Mouse (Mus musculus): ENCODE data around the gene Lbr. TPM values are rescaled to one million over a fixed set of nuclear protein-coding genes. Genes with fewer than 3 reads are reported as not detected.

Lbr gene
- 22.1 and 22.3 TPM in 2 replicates for total RNA-seq (2014; rRNA removed)
- 20.2 and 20.3 TPM in 2 replicates for polyA plus RNA-seq (2015; fragmentation: Nextera tagmentation; extraction: Ambion mirVana)

DNA sequence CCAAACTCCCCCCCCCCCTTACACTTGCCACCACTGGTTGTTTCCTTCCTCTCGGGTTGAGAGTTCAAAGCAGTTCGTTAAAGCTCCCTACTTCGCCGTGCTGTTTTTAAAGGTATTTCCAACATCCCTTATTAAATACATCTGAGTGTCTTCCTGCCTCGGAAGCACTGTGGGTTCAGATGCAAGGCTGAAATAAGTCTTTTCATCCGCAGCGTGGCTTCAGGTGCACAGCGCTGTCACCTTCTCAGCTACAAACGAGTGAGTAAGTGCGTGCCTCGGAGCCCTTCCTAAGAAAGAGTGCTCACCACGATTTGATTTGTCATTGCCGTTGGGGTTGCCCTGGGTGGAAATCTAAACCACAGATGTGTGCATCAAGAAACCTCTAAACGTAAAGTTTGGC, at the start of gene Lbr:
Lbr (minus strand) TSS at position 266 of the 400 bp plus-strand sequence.
- H3K27me3 ChIP-seq (ENCODE audit: insufficient read depth, low read length), result no peaks in the 10 kb centered on the region
- peak within 1 kb of the TSS; percentile 89 for H3K4me3 ChIP-seq (ENCODE audit: low read depth, low read length)
- peak within 1 kb of the TSS; percentile 79 for H3K4me2 ChIP-seq (ENCODE audit: low read depth, low read length, poor library complexity, severe bottlenecking)
- peak within 1 kb of the TSS; percentile 74 for H3K9ac ChIP-seq (replicated peaks; ENCODE audit: low read length, poor library complexity, severe bottlenecking)
- DNase-seq (ENCODE audit: low spot score), result peak; percentile 24
- peaks cover 4% of the 10 kb centered on the region; the same call in 1 of the 2 replicates for H3K4me1 ChIP-seq (ENCODE audit: insufficient read depth, low read length)
- H3K36me3 ChIP-seq (ENCODE audit: insufficient read depth, low read length), result no peaks in the 10 kb centered on the region
- WGBS, result 1% methylated on average over 14 of the region's 14 CpGs
- peak within 1 kb of the TSS; percentile 86 for H3K27ac ChIP-seq (ENCODE audit: low read depth, low read length)
- ATAC-seq (ENCODE audit: low FRiP score), result no peak
- no peaks in the 10 kb centered on the region for H3K9me3 ChIP-seq (ENCODE audit: low read length)
- TF ChIP-seq CTCF (IDR thresholded peaks at IDR 0.05), result no peak

- Histone ChIP-seq H3K27ac (ENCODE audit: low read depth, low read length) (no peak overlapping the region), H3K36me3 (ENCODE audit: insufficient read depth, low read length) (no peaks in the 10 kb centered on the region), H3K27me3 (ENCODE audit: insufficient read depth, low read length) (no peaks in the 10 kb centered on the region), H3K4me1 (ENCODE audit: insufficient read depth, low read length) (no peaks in the 10 kb centered on the region), H3K4me2 (ENCODE audit: low read depth, low read length, poor library complexity, severe bottlenecking) (no peak overlapping the region), H3K9ac (replicated peaks; ENCODE audit: low read length, poor library complexity, severe bottlenecking) (no peak overlapping the region), H3K4me3 (ENCODE audit: low read depth, low read length) (no peak overlapping the region), H3K9me3 (ENCODE audit: low read length) (no peaks in the 10 kb centered on the region)
- 84% methylated on average over 7 of the region's 7 CpGs for WGBS
- ATAC-seq (ENCODE audit: low FRiP score) (no peak), DNase-seq (ENCODE audit: low spot score) (no peak)
- no peak for TF ChIP-seq CTCF (IDR thresholded peaks at IDR 0.05)
Observed at GRCm38 (mm10) chr1:181889670-181890069, 46.8 kb upstream of the Lbr start.

- ATAC-seq (ENCODE audit: low FRiP score) (peak; percentile 77), DNase-seq (ENCODE audit: low spot score) (peak; percentile 88)
- H3K4me1 ChIP-seq (ENCODE audit: insufficient read depth, low read length), result no peaks in the 10 kb centered on the region
- WGBS, result 4% methylated on average over 11 of the region's 11 CpGs
- no peak overlapping the region for H3K4me3 ChIP-seq (ENCODE audit: low read depth, low read length)
- no peaks in the 10 kb centered on the region for H3K27me3 ChIP-seq (ENCODE audit: insufficient read depth, low read length)
- no peak overlapping the region for H3K9ac ChIP-seq (replicated peaks; ENCODE audit: low read length, poor library complexity, severe bottlenecking)
- no peaks in the 10 kb centered on the region for H3K36me3 ChIP-seq (ENCODE audit: insufficient read depth, low read length)
- no peaks in the 10 kb centered on the region for H3K9me3 ChIP-seq (ENCODE audit: low read length)
- no peak overlapping the region for H3K4me2 ChIP-seq (ENCODE audit: low read depth, low read length, poor library complexity, severe bottlenecking)
- no peak overlapping the region for H3K27ac ChIP-seq (ENCODE audit: low read depth, low read length)
- TF ChIP-seq CTCF (IDR thresholded peaks at IDR 0.05), result peak; percentile 100
Observed at GRCm38 (mm10) chr1:181888801-181889200, 46.0 kb upstream of the Lbr start.

DNA sequence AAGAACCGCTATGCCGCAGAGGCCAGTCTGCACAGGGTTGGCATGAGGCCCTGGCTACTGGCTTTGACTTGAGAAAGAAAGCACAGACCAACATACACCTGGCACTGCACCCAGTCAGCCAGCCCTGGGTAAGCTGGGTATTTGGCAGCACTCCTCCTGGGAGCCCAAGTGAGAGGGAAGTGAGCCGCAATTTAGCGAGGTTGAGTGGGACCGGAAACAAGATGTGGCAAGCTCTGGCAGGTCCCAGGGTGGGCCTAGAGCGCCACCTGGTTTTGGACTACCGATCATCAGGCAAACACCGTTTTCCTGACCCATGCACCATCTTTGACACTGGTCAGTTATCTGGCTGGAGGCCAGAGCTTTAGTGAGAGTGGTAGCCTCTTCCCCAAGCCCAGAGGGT, 38.7 kb upstream of the Lbr start:
- TF ChIP-seq CTCF (IDR thresholded peaks at IDR 0.05), result peak; percentile 66
- ATAC-seq (ENCODE audit: low FRiP score), result peak; percentile 63; the same call in 1 of the 2 replicates

GRCm38 (mm10) chr1:181880752-181881325, 38.0 kb upstream of the Lbr start:
- DNase-seq (ENCODE audit: low spot score) (peak; percentile 40), ATAC-seq (ENCODE audit: low FRiP score) (0 out of 2 replicates have a peak, but pooled peaks have one; percentile 22)
- Histone ChIP-seq H3K4me1 (ENCODE audit: insufficient read depth, low read length) (no peaks in the 10 kb centered on the region), H3K9me3 (ENCODE audit: low read length) (no peaks in the 10 kb centered on the region), H3K4me3 (ENCODE audit: low read depth, low read length) (no peak overlapping the region), H3K27me3 (ENCODE audit: insufficient read depth, low read length) (no peaks in the 10 kb centered on the region), H3K36me3 (ENCODE audit: insufficient read depth, low read length) (no peaks in the 10 kb centered on the region), H3K9ac (replicated peaks; ENCODE audit: low read length, poor library complexity, severe bottlenecking) (no peak overlapping the region), H3K27ac (ENCODE audit: low read depth, low read length) (no peak overlapping the region), H3K4me2 (ENCODE audit: low read depth, low read length, poor library complexity, severe bottlenecking) (no peak overlapping the region)
- WGBS, result 58% methylated on average over 15 of the region's 15 CpGs
- peak; percentile 41; the same call in 1 of the 2 replicates for TF ChIP-seq CTCF (IDR thresholded peaks at IDR 0.05)

More for the DNA sequence above, 38.7 kb upstream of the Lbr start:
- H3K4me1 ChIP-seq (ENCODE audit: insufficient read depth, low read length), result no peaks in the 10 kb centered on the region
- no peak overlapping the region for H3K27ac ChIP-seq (ENCODE audit: low read depth, low read length)
- H3K4me3 ChIP-seq (ENCODE audit: low read depth, low read length), result no peak overlapping the region
- no peak overlapping the region for H3K9ac ChIP-seq (replicated peaks; ENCODE audit: low read length, poor library complexity, severe bottlenecking)
- no peaks in the 10 kb centered on the region for H3K9me3 ChIP-seq (ENCODE audit: low read length)
- H3K27me3 ChIP-seq (ENCODE audit: insufficient read depth, low read length), result no peaks in the 10 kb centered on the region
- DNase-seq (ENCODE audit: low spot score), result peak; percentile 87
- H3K36me3 ChIP-seq (ENCODE audit: insufficient read depth, low read length), result no peaks in the 10 kb centered on the region
- no peak overlapping the region for H3K4me2 ChIP-seq (ENCODE audit: low read depth, low read length, poor library complexity, severe bottlenecking)
- 40% methylated on average over 8 of the region's 8 CpGs for WGBS

GRCm38 (mm10) chr1:181878436-181878835, 35.6 kb upstream of the Lbr start:
- no peaks in the 10 kb centered on the region for H3K4me1 ChIP-seq (ENCODE audit: insufficient read depth, low read length)
- WGBS, result 68% methylated on average over 5 of the region's 5 CpGs
- H3K4me2 ChIP-seq (ENCODE audit: low read depth, low read length, poor library complexity, severe bottlenecking), result no peak overlapping the region
- H3K4me3 ChIP-seq (ENCODE audit: low read depth, low read length), result no peak overlapping the region
- no peaks in the 10 kb centered on the region for H3K36me3 ChIP-seq (ENCODE audit: insufficient read depth, low read length)
- H3K27ac ChIP-seq (ENCODE audit: low read depth, low read length), result no peak overlapping the region
- H3K9me3 ChIP-seq (ENCODE audit: low read length), result no peaks in the 10 kb centered on the region
- no peak for TF ChIP-seq CTCF (IDR thresholded peaks at IDR 0.05)
- ATAC-seq (ENCODE audit: low FRiP score) (no peak), DNase-seq (ENCODE audit: low spot score) (peak; percentile 45)
- H3K27me3 ChIP-seq (ENCODE audit: insufficient read depth, low read length), result no peaks in the 10 kb centered on the region
- no peak overlapping the region for H3K9ac ChIP-seq (replicated peaks; ENCODE audit: low read length, poor library complexity, severe bottlenecking)
